ENCODE assay signal across 9 mouse cellular contexts in genomic region chr12:3983736-3984135, GRCm38 (mm10). TPM values are rescaled to one million over a fixed set of nuclear protein-coding genes. Genes with fewer than 3 reads are reported as not detected.
DNase-seq lines count a peak whose midpoint lies in the region; ATAC-seq lines count a peak whose summit lies in the region.
"Had no signal": no experiment of that assay in that cellular context is flagged by ENCODE, and none has a peak within 500 bp of the region (broad histone marks: within the 10 kb centered on the region; RNA-seq: fewer than 3 reads in every experiment).

No protein-coding gene starts in this region.

- H3K4me1 ChIP-seq in midbrain, embryonic 11.5 days (ENCODE audit: control insufficient read depth, insufficient read depth, low read length) = peaks cover 7% of the 10 kb centered on the region; the same call in 1 of the 2 replicates
- peaks cover 16% of the 10 kb centered on the region for H3K4me1 ChIP-seq in midbrain, embryonic 16.5 days (ENCODE audit: control insufficient read depth, insufficient read depth, low read length)

- H3K4me3 ChIP-seq in midbrain, embryonic 11.5 days (ENCODE audit: low read depth, low read length) = no peak overlapping the region
- H3K4me3 ChIP-seq in midbrain, embryonic 16.5 days (ENCODE audit: low read depth, low read length) = no peak overlapping the region
- H3K4me3 ChIP-seq: heart, embryonic 13.5 days had no signal

- no peak overlapping the region for H3K27ac ChIP-seq in midbrain, embryonic 11.5 days (ENCODE audit: low read depth, low read length)
- no peak overlapping the region for H3K27ac ChIP-seq in midbrain, embryonic 16.5 days (ENCODE audit: low read length)
- H3K27ac ChIP-seq: heart, embryonic 13.5 days had no signal

- intact Hi-C loops in heart, postnatal 36 days (cut with DNase I) = loop anchor here (1.0 kb wide), 3 partner anchors 57 to 97 kb away; no protein-coding TSS in a partner anchor
- intact Hi-C loops in left cerebral cortex, postnatal 14 days (cut with DNase I) = loop anchor here (1.0 to 5.0 kb wide), 2 partner anchors 54 to 97 kb away; partner anchors contain the start of gene Efr3b

- H3K36me3 ChIP-seq in midbrain, embryonic 11.5 days (ENCODE audit: control insufficient read depth, insufficient read depth, low read length) = no peaks in the 10 kb centered on the region
- peaks cover 7% of the 10 kb centered on the region for H3K36me3 ChIP-seq in midbrain, embryonic 16.5 days (ENCODE audit: control insufficient read depth, insufficient read depth, low read length)

- no peak overlapping the region for H3K9ac ChIP-seq in midbrain, embryonic 11.5 days (ENCODE audit: low read length)
- no peak overlapping the region for H3K9ac ChIP-seq in midbrain, embryonic 16.5 days (ENCODE audit: low read depth, low read length)
- H3K9ac ChIP-seq: heart, embryonic 13.5 days had no signal

- no peaks in the 10 kb centered on the region; the same call in 1 of the 2 replicates for H3K27me3 ChIP-seq in midbrain, embryonic 11.5 days (ENCODE audit: control insufficient read depth, insufficient read depth, low read length)
- no peaks in the 10 kb centered on the region for H3K27me3 ChIP-seq in midbrain, embryonic 16.5 days (ENCODE audit: control insufficient read depth, insufficient read depth, low read depth, low read length)

- H3K9me3 ChIP-seq in midbrain, embryonic 11.5 days (ENCODE audit: control insufficient read depth, low read length) = no peaks in the 10 kb centered on the region
- no peaks in the 10 kb centered on the region for H3K9me3 ChIP-seq in midbrain, embryonic 16.5 days (replicated peaks; ENCODE audit: control insufficient read depth, low read length, poor library complexity, severe bottlenecking)
- H3K9me3 ChIP-seq: heart, embryonic 13.5 days had no signal

- peak; percentile 99 for DNase-seq in midbrain, embryonic 11.5 days (ENCODE audit: low spot score, missing footprints)
- DNase-seq in ZHBTc4 (ENCODE audit: low read depth, low spot score) = peak; percentile 79
- DNase-seq in cerebellum, postnatal 4 days (ENCODE audit: low spot score in 2 of 2) = peak; percentile 66 to 85
- peak; percentile 80 to 86 for DNase-seq in heart, postnatal 36 days
- DNase-seq in left cerebral cortex, postnatal 14 days (ENCODE audit: low spot score in 2 of 2) = peak; percentile 92 to 94
- DNase-seq in ovary, postnatal 14 days (ENCODE audit: low spot score) = peak; percentile 73
- DNase-seq in thymus, postnatal 36 days = peak; percentile 51 to 64

- WGBS in midbrain, embryonic 11.5 days = 0% methylated on average over 1 of the region's 1 CpGs
- WGBS in midbrain, embryonic 16.5 days = 0% methylated on average over 1 of the region's 1 CpGs

- no peak overlapping the region for H3K4me2 ChIP-seq in midbrain, embryonic 11.5 days
- no peak overlapping the region for H3K4me2 ChIP-seq in midbrain, embryonic 16.5 days (ENCODE audit: low read length)
- H3K4me2 ChIP-seq: heart, embryonic 13.5 days had no signal

- 0 out of 2 replicates have a peak, but pooled peaks have one; percentile 4 for ATAC-seq in midbrain, embryonic 11.5 days (ENCODE audit: low FRiP score)
- ATAC-seq in midbrain, embryonic 16.5 days = no peak

RNA-seq across cellular contexts. Expression of gene Pomc, which starts 29.0 kb away (rescaled TPM):
- polyA plus RNA-seq in midbrain, embryonic 11.5 days (2014; fragmentation: Nextera tagmentation; extraction: Ambion mirVana) = 6.9 and 7.3 TPM in 2 replicates
- polyA plus RNA-seq in midbrain, embryonic 16.5 days (2015; fragmentation: Nextera tagmentation; extraction: Ambion mirVana) = 5.2 and 7.2 TPM in 2 replicates
- total RNA-seq in heart, postnatal 36 days (2021) = under 1 TPM; 0.27 to 0.42 TPM
- 1 to 10 TPM; 3.1 to 3.7 TPM for total RNA-seq in left cerebral cortex, postnatal 14 days (2021)

RNA-seq across cellular contexts. Expression of gene Efr3b, which starts 55.0 kb away (rescaled TPM):
- polyA plus RNA-seq in midbrain, embryonic 11.5 days (2014; fragmentation: Nextera tagmentation; extraction: Ambion mirVana) = 11.4 and 11.7 TPM in 2 replicates
- 48.4 and 53.6 TPM in 2 replicates for polyA plus RNA-seq in midbrain, embryonic 16.5 days (2015; fragmentation: Nextera tagmentation; extraction: Ambion mirVana)
- total RNA-seq in heart, postnatal 36 days (2021) = 1 to 10 TPM; 6.3 to 6.4 TPM
- total RNA-seq in left cerebral cortex, postnatal 14 days (2021) = 10 to 100 TPM; 95.7 to 97.7 TPM

Comparison
In these comparisons a context has a peak if more than half of its experiments do, and no peak if none do; other contexts are left out.
1. RNA of gene Efr3b, which starts 55.0 kb away (total RNA-seq): 95.7 to 97.7 TPM in left cerebral cortex, postnatal 14 days; 6.3 to 6.4 TPM in heart, postnatal 36 days; every median in the first group is over 10 times any median in the second.
2. Peak in every context shown above with its lines, with median percentiles within 50 percentile points of each other: DNase-seq.